Mouse (Mus musculus): Measurements from ENCODE around the gene Cbfa2t3.

The Cbfa2t3 gene

DNA sequence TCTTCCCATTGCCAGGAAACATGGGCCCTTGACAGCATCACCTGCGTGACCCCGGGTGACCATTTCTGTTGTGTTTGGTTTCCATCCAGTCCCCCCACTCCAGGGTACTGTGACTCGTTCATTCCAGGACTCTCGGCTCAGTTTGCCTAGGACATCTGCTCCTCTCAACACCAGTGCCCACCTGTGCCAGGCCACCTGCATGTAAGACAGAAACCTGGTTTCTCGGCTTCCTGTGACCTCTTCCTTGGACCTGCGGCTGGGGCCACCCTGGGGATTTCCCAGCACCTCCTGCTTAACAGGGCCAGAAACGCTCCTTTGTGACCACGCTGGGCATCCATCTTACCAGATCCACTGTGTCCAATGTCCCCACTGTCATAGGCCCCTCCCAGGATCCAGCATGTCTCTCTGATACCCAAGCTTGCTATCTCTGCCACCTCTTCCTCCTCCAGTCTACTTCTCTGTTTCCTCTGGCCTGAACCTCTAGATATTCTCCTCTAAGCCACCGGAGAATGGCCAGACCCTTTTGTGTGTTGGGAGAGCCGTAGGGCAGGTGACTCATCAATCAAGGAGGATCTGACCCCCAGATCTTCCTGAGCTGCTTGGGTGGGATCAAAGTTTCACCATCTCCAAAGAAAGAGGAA, 19.1 kb upstream of the Cbfa2t3 start:
- peak; percentile 92 for DNase-seq (ENCODE audit: low read depth)

DNA sequence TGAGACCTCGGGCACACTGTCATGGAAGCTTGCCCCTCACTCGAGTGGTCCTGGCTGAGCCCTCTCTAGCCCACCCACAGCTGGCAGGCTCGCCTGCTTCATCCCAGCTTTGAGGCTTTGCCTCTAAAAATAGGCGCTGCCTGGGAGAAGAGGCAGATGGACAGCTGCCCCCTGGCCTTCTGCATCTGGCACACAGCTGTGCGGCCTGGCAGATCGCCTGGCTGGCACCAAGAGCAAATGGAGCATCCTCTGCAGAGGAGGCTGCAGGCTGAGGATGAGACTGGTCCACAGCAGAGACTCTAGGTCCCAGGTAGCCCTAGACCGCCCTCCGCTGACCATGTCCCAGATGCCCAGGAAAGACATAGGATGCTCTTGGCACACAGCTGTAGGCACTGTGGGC, 17.7 kb upstream of the Cbfa2t3 start:
- no peak for DNase-seq (ENCODE audit: low read depth)

DNA sequence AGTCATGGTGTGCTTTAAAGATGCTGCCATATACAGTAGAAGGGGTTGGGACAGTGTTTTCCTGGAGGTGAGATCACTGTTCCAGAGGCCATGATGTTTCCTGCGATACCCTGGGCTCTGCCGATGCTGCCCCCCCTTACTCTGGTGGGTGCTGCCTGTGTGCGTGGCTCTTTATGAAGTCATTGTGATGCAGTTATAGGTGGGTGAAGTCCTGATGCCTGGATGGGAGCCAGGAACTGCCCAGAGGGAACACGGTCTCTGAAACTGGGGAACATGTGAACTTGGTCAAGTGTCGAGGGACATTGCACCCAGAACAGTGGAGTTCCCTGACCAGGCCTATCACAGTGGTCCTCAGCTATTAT, 14.2 kb upstream of the Cbfa2t3 start:
- no peak for DNase-seq (ENCODE audit: low read depth)

DNA sequence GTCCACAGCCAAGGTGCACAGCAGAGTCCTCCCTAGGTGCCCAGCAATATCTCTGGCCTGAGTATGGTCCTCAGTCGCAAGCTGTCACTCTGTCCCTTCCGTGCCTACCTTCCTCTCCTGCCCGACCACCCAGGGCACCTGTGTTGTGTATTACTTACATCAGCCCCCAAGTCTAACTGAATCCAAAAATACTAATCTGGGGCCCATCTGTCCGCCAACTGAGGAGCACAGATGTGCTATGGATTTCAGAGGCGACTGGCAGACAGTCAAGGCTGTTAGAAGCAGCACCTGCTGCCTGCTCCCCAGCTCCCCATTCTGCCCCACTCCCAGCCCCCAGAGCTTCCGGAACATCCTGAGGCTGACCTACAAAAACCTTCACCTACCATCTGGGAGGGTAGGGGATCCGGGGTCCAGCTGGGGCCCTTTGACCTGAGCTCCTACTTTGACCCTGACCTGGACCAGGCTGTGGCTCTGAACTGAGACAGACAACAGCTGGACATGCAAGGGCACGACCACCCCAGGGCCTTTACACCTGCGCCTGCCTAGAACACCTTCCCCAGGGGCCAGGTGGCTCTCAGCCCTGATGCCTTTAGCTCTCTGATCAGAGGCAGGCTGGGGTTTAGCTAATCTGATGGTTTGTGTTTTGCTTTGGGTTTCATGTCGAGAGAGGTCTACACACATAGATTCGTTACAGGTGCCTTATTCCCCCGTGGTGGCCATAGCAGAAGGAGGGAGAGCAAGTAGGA, 13.7 kb upstream of the Cbfa2t3 start:
- DNase-seq (ENCODE audit: low read depth): no peak

DNA sequence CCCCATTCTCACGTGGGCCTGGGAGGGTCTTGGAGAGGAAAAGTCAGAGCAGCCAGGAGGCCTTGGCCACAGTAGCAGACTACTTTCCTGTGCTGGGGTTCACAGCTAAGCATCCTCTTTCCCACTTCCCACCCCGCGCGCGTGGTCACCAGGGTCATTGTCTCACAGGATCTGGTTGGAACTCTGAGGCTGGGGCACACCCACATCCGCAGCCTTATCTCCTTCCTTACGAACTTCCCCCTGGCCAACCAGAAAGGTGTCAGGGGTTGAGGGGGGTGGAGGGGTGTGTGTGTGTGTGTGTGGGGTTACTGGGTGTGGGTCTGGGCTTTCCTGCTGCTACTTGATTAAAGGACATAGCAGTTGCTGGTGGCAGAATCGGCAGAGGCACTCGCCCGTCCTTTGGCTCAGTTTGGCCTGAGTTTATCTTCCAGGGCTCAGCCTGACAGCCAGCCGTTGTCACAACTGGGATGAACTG, 13.0 kb upstream of the Cbfa2t3 start:
- peak; percentile 100 for DNase-seq (ENCODE audit: low read depth)

DNA sequence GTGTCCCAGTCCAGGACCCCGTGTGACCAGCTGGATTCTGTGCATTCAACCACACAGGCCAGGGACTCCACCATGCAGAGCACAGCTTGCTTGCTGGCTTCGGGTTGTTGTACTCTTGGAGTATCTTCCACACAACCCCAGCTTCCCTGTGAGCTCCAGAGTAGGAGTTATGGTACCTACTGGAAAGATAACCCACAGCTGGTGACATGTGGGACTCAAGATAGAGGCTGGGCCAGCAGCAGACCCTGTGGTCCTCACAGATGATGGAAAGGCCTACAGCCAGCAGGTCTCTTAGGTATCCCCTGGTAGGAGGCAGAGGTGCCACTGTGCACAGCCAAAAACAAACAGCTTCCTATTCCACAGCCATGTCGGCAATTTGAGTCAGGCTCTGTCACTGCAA, 12.6 kb upstream of the Cbfa2t3 start:
- no peak for DNase-seq (ENCODE audit: low read depth)

DNA sequence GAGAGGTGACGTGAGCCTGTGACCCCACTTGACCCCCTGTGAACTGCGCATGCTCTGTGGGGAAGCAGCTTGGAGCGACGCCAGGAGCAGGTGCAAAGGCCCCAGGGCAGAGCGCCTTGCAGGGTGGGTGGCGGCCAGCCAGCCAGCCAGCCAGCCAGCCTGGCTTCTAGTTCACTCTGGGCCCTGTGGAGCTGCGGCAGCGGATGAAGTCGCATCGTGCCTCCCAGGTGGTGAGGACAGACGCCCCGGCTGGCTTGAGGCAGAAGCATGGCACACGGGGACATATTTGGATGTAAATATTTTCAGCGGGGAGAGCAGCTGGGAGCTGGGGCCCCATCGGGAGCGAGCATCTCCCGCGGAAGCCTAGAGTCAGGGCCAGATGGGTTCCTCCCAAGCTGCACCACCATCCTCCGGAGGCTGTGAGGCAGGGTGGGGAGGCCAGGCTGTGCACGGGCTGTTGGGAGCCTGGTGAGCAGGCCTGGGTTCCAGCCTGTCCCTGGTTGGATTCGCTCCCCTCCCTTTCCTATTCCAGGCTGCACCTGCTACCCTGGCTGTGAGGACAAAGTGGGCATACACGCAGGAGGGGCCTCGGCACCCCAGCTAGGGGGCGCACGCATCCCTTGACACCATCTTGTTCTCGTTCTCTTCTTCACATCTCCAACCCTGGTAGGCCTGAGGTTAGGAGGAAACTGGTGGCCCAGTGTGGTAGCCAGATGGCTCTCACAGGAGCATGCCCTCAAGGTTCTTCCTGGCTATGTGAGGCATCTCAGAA, 10.6 kb upstream of the Cbfa2t3 start:
- DNase-seq (ENCODE audit: low read depth): peak; percentile 55

DNA sequence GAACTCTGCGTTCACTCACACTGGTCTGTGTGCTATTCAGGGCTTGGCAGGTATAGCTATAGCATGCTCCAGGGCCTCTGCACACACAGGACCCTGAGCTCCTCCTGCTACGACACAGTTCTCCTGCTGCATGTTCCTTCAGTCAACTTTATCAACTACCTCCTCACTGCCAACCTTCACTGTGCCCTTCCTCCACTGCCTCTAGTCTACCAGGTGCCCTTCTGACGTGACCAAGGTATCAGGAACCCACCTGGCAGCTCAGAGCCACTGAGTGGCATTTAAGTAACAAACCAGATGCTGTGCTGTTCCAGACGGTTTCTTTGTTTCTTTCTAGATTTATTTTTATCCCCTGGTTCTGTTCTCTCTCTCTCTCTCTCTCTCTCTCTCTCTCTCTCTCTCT, 8.3 kb upstream of the Cbfa2t3 start:
- no peak for DNase-seq (ENCODE audit: low read depth)

DNA sequence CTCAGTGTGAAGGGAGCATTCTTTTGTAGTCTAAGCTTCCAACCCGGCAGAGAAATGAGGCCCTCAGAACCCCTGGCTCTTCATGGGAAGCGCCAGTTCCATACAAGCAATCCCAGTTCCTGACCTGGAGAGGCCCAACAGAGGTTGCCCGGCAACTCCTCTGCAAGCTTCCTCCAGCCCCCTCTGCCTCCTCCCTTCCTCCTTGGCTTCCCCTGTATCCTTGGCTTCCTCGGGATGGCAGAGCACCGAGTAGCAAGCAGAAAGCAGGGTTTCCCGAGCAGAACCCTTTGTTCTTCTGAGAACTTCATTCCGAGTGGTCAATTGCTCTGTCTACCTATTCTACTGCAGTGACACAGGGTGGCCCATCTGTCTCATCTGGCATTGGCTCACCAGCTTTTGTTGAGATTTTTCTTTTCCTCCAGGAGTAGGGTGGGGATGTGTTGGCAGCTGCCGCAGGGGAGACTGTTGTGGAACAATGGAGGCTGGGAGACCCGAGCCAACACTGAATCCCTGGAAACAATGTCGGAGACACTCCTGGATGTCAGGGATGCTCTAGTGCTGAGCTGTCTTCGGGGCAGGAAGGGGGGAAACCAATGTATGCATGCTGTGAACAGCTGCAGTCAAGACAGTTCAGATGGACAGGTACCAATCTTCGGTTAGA, 7.1 kb upstream of the Cbfa2t3 start:
- DNase-seq (ENCODE audit: low read depth): no peak

DNA sequence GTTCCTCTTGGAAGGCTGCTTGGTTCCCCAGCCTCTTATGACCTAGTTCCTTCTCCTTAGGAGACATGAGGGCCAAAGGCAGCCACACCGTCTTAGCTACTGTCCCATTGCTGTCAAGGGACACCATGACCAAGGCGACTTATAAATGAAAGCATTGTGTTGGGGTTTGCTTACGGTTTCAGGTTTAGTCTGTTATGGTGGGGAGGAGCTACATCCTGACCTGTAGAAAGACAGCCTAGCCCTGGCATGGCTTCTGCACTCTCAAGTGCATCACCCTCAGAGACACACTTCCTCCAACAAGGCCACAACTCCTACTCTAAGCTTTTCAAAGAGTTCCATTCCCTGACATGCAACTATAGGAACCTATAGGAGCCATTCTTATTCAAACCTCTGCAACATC, 5.7 kb upstream of the Cbfa2t3 start:
- no peak for DNase-seq (ENCODE audit: low read depth)

DNA sequence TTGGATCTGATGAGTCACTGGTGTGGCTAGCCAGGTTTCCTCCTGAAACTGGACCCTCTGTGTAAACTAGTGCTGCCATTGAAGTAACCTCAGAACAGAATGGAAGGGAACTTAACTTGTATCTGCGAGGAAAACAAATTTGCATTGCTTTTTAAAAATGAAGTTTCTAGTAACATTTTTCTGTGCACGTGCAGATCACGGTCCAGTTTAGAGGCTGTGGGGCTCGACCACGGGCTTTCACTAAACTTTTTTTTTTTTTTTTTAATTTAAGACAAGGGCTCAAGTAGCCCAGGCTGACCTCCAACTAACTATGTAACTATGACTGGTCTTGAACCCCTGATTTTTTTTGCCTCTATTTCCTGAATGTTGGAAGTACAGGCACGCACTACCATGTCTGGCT, 4.0 kb upstream of the Cbfa2t3 start:
- no peak for DNase-seq (ENCODE audit: low read depth)

DNA sequence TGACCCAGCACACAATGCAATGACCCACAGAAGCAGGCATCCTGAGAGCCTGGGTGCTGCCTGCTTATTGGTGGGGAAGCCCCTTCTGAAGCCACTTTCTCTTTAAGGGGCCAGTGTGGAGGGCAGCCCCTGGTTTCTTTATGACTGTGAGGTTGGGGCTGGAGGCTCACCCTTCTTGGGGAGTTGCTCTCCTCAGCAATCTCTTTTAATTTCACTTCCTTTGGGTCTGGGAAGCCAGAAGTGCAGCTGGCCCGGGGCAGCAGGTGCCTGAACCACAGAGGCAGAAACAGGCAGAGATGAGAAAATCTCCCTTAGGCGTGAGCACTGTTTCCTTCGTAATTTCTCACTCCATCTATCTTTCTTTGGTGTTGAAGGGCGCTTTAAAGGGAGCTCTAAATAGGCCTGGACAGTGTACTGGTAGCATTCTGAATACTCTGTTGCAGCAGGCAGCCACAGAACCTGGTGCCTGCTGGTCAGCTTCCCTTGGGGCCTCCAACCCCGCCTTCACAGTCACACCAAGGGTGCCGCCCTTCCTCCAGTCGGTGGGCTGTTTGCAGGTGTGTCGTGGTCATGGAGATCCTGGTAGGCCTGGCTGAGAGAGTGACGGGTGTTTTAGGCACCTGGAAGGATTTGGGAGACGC, 3.5 kb upstream of the Cbfa2t3 start:
- peak; percentile 84 for DNase-seq (ENCODE audit: low read depth)

DNA sequence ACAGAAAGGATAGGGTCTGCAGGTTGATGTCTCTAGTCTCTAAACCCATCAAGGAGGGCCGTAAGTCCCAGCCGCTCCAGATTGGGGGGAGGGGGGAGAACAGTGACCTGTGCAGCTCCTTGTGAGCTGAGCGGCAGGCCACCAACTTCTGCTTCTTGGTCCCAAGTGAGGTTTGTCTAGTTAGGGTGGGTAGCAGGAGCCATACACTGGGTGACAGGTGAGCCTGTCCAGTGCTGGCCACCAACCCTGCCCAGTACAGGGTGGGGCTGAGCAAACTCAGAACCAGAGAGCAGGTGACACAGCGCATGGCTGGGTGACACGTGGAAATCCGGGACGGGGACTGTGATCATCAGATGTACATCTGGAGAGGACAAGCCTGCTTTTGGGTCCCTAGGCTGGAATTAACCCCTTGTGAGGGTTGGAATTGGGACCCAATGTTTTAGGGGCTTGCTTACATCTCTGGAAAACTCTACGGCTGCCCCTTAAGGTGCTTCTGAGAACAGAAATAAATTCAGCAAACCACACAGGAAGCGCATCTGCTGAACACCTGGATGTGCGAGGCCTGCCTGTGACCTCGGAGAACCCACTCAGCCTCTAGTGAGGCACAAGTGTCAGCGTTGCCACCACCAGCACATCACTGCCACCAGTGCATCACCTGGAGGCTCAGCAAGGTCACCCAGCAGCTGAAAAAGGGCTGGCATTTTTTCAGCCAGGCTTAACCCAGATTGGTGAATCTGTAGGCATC, 2.7 kb upstream of the Cbfa2t3 start:
- no peak for DNase-seq (ENCODE audit: low read depth)

DNA sequence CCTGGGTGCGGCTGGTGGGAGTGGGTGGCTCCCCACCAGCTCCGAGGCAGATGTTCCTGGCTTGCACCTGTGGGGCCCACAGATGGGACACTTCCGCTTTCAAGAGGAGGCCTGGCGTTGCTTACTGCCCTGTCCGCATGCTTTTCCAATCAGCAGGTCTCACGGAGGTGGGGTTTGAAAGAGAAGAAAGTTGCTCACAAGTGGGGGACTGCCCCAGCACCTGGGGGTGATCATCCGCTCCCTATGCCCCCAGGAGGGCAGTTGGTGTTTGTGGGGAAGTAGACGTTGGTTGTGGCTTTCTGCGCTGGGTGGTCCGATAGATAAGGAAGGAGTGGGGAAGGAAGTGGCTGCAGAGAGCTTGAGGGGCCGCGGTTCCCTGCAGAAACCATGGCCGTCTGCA, 1.7 kb upstream of the Cbfa2t3 start:
- DNase-seq (ENCODE audit: low read depth): peak; percentile 100

DNA sequence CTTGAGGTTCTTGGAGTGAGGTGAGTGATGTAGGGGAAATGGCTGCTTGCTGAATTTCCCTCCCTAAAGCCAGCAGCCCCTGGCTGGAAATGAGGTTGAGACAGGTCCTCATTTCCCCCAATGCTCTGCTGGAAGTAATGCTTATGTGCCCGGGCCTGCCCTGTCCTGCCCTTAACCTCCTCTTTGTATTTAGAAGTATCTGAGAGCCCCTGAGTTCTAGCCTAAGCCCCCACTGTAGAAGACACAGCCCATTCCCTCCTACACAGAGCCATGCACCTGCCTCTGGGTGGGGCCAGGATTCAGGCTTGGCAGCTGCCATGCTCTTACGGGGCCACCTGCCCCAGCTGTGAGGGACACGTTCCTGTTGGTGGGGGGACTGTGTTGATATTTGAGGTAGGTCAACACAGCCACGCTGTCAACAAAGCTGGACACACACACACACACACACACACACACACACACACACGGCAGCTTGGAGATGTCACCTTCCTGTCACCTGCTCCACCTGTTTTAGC, 598 bp downstream of the Cbfa2t3 start:
- DNase-seq (ENCODE audit: low read depth): no peak

DNA sequence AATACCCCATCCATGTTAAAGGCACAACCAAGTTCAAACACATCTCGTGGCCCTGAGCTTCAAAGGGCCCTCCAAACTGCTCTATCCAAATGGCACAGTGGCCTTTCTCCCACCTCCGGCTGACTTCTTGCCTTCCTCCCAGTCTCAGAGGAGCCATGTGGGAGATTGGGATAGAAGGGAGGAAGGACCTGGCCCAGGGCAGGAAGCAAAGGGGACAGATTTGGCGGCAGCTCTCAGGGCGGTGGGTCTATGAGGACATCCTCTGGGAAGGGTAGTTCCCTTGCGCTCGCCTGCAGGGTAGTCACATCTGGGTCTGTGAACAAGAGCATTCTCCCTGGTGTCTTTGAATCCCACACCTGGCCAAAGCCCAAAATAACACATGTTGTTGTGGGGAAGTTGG, 1.3 kb downstream of the Cbfa2t3 start:
- no peak for DNase-seq (ENCODE audit: low read depth)

DNA sequence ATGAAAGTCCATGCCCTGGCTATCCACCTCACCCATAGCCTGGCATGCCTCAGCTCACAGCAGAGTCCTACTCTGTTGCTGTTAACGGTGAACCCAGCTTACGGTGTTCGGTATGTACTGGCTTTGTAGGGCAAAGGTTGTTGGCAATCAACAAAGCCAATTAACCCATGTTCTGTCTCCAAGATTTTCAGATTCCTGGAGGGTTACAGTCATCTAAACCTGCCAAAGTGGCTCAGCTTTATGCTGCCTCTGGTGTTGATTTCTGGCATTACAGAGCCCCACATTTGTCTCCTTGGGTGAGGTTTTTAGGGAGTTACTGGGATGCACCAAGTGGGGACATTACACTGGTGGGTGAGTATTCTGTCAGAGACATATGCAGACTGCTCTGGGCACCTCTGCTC, 1.7 kb downstream of the Cbfa2t3 start:
- peak; percentile 72 for DNase-seq (ENCODE audit: low read depth)

DNA sequence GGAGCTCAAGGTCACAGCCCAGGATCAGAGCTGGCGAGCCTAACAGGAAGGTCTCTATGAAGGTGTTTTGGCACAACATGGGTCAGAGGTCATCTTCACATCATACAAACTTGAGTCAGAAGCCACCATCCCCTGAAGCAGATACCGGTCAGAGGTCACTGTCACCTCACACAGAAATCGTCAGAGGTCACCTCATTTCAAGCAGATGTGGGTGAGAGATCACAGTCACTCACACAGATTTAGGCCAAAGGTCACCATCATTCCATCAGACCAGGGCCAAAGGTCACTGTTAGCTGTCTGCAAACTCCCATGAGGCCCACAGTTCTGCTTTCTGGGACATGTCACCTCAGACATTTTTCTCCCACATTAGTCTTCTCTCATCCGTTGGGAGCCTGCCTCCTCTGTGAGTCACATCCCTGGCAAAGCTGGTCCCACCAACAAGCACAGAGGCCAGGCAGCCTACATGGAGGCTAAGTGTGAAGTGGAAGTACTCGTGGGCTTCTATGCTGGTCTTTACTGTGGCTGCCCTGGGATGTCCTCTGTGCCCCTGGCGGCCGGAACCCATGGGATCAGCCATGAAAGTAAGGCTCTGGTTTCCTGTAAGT, 3.4 kb downstream of the Cbfa2t3 start:
- no peak for DNase-seq (ENCODE audit: low read depth)

DNA sequence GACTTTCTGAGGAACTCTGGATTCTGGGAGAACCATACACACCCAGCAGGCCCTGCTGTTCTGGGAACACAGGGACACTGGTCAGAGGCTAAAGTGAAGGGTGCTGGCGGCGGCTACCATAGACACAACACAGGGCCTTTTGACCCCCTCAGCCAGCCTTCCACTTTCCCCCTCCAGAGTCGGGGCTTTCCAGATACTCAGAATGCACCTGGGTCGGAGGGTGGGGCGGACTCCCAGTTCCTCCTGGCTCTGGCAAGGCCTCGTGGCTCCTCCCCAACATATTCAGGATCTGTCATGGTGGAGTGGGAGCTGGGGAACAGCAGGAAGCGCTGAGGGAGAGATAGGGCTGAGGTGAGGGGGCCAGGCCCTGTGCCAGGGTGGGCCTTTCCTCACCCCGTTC, 6.8 kb downstream of the Cbfa2t3 start:
- DNase-seq (ENCODE audit: low read depth): no peak

DNA sequence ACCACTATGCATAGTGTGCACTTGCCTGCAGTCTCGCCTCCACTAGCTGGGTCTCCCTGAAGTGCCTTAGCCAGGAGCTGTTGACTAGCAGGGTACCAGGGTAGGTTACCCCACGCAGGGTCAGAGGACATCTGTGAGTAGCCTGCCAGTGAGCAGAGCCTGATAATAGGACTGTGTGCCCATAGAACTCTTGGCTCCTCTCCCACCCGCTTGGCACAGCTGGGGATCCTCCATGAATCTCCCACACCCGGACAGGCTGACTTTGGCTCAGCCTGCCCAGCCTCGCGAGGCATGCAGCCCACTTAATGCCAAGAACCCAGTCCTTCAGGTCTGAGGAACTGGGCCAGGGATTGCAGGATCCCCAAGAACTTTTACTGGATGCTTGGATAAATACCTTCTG, 7.9 kb downstream of the Cbfa2t3 start:
- no peak for DNase-seq (ENCODE audit: low read depth)

DNA sequence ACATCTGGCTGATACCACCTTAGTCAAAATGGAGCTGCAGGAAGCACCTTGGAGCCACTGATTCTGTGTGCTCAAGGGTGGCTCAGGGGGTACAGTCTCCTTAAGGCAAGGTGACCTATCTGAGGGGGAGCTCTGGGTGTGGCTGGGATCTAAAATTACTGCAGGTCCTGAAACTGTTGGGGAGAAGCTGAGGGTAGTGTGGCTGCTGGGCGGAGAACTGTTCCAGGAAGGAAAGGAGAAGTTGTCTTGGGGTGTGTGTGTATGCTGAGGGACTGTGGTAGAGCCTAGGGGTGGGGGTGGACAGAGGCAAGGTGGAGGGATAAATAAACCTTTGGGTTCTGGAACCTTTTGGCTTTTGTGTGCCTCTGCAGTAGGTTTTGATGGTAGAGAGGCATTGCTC, 9.6 kb downstream of the Cbfa2t3 start:
- no peak for DNase-seq (ENCODE audit: low read depth)

Measured in 416B (cell line).